Mouse (Mus musculus): ENCODE measurements around the gene Nod1. TPM values are rescaled to one million over a fixed set of nuclear protein-coding genes. Genes with fewer than 3 reads are reported as not detected.

Nod1 gene
- polyA plus RNA-seq, 1 experiment: 18.3 TPM

DNA sequence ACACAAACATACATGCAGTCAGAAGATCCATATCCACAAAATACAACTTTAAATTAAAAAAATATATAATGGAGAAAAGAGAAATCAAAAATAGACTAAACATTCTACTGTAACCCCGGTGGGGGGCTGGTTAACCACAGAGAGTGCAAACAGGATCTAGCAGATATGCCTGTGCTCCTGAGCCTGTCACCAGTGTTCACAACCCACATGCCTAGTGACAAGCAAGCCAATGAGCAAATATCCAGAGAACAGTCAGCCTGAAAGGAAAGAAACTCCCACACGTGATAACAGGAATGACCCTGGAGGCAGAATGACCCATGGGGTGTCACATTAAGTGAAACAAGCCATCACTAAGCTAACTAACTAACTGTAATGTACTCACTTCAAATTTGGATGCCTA lies 35.9 kb downstream of the Nod1 start:
- DNase-seq: no peak
- Histone ChIP-seq H3K4me3 (ENCODE audit: control insufficient read depth, insufficient read depth, low read length) (no peak overlapping the region), H3K27me3 (ENCODE audit: control insufficient read depth, insufficient read depth, low read length) (no peaks in the 10 kb centered on the region), H3K36me3 (ENCODE audit: control insufficient read depth, insufficient read depth, low read length) (no peaks in the 10 kb centered on the region), H3K4me1 (replicated peaks; ENCODE audit: control insufficient read depth, insufficient read depth, low read length) (peaks cover 12% of the 10 kb centered on the region), H3K27ac (ENCODE audit: control insufficient read depth, insufficient read depth, low read length) (no peak overlapping the region)
- no peak for TF ChIP-seq POLR2A (IDR thresholded peaks at IDR 0.05; ENCODE audit: control insufficient read depth, extremely low read depth, insufficient read depth, low read length, poor library complexity)
- TF ChIP-seq CTCF (IDR thresholded peaks at IDR 0.05; ENCODE audit: borderline replicate concordance, control insufficient read depth, extremely low read depth, insufficient read depth, low read length, poor library complexity): no peak
- WGBS: 4% methylated on average over 2 of the region's 2 CpGs

DNA sequence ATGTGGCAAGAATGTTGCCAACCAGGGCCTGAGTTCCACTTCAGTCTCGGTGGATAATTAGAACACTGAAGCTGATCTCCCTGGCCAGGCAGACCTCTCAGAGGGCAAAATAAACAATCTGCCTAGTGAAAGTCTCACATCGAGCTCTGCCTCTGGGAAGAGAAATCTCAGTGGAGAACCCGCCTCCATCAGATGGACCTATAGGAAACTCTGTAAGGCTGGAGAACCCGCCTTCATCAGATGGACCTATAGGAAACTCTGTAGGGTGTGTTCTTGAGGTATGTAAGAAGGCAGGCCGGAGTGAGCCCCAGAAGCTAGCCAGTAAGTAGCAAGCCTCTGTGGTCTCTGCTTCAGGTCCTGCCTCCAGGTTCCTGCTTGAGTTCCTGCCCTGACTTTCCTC lies 37.5 kb downstream of the Nod1 start:
- WGBS: 94% methylated on average over 5 of the region's 5 CpGs
- Histone ChIP-seq H3K36me3 (ENCODE audit: control insufficient read depth, insufficient read depth, low read length) (no peaks in the 10 kb centered on the region), H3K27me3 (ENCODE audit: control insufficient read depth, insufficient read depth, low read length) (no peaks in the 10 kb centered on the region), H3K27ac (ENCODE audit: control insufficient read depth, insufficient read depth, low read length) (no peak overlapping the region), H3K4me3 (ENCODE audit: control insufficient read depth, insufficient read depth, low read length) (no peak overlapping the region), H3K4me1 (replicated peaks; ENCODE audit: control insufficient read depth, insufficient read depth, low read length) (peaks cover 10% of the 10 kb centered on the region)
- DNase-seq: no peak
- TF ChIP-seq POLR2A (IDR thresholded peaks at IDR 0.05; ENCODE audit: control insufficient read depth, extremely low read depth, insufficient read depth, low read length, poor library complexity) (no peak), CTCF (IDR thresholded peaks at IDR 0.05; ENCODE audit: borderline replicate concordance, control insufficient read depth, extremely low read depth, insufficient read depth, low read length, poor library complexity) (no peak)

GRCm38 (mm10) chr6:54934313-54934712 lies 38.1 kb downstream of the Nod1 start:
- Histone ChIP-seq H3K4me1 (replicated peaks; ENCODE audit: control insufficient read depth, insufficient read depth, low read length) (peaks cover 10% of the 10 kb centered on the region), H3K27me3 (ENCODE audit: control insufficient read depth, insufficient read depth, low read length) (no peaks in the 10 kb centered on the region), H3K27ac (ENCODE audit: control insufficient read depth, insufficient read depth, low read length) (no peak overlapping the region), H3K36me3 (ENCODE audit: control insufficient read depth, insufficient read depth, low read length) (no peaks in the 10 kb centered on the region), H3K4me3 (ENCODE audit: control insufficient read depth, insufficient read depth, low read length) (no peak overlapping the region)
- WGBS: 81% methylated on average over 8 of the region's 8 CpGs
- TF ChIP-seq POLR2A (IDR thresholded peaks at IDR 0.05; ENCODE audit: control insufficient read depth, extremely low read depth, insufficient read depth, low read length, poor library complexity) (no peak), CTCF (IDR thresholded peaks at IDR 0.05; ENCODE audit: borderline replicate concordance, control insufficient read depth, extremely low read depth, insufficient read depth, low read length, poor library complexity) (no peak)
- DNase-seq: no peak

DNA sequence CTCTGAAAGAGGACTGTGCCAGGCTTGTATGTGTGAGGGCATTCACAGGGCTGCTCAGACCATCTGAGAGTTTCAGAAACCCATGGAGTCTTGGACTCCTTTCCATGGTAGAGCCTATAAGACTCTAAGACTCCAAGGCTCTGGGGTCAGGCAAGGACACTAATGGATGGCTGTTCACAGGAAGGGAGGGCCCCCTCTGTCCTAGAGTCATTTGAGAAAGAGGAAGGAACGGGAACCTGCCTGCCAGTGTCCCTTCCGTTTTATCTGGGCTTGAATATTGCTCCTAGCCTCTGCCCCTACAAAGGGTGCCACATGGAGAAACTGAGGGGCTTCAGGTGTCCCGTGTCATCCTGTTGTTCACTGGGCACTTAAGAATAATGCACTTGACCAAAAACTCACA lies 38.5 kb downstream of the Nod1 start:
- no peak for DNase-seq
- no peaks in the 10 kb centered on the region for H3K36me3 ChIP-seq (ENCODE audit: control insufficient read depth, insufficient read depth, low read length)
- WGBS: 67% methylated on average over 3 of the region's 3 CpGs
- no peak overlapping the region for H3K27ac ChIP-seq (ENCODE audit: control insufficient read depth, insufficient read depth, low read length)
- H3K4me3 ChIP-seq (ENCODE audit: control insufficient read depth, insufficient read depth, low read length): no peak overlapping the region
- TF ChIP-seq POLR2A (IDR thresholded peaks at IDR 0.05; ENCODE audit: control insufficient read depth, extremely low read depth, insufficient read depth, low read length, poor library complexity): no peak
- no peak for TF ChIP-seq CTCF (IDR thresholded peaks at IDR 0.05; ENCODE audit: borderline replicate concordance, control insufficient read depth, extremely low read depth, insufficient read depth, low read length, poor library complexity)
- no peaks in the 10 kb centered on the region for H3K27me3 ChIP-seq (ENCODE audit: control insufficient read depth, insufficient read depth, low read length)
- peaks cover 10% of the 10 kb centered on the region for H3K4me1 ChIP-seq (replicated peaks; ENCODE audit: control insufficient read depth, insufficient read depth, low read length)

DNA sequence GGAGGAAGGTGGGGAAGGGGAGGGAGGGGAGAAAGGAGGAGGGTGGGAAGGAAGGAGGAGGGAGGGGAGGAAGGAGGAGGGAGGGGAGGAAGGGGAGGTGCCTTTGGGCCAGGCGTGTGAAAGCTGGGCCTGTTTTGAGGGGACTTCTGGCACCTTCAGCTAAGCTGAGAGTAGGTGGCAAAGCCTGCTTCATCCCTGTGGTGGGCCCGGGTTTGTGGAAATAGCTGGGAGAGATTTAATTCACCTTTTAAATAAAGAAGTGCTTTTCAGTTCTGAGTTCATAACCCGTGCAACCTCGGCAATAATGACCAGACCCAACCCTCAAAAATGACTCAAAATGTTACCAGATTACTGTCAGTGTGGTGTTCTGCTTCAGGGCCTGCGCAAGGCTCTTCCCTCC lies 39.2 kb downstream of the Nod1 start:
- Histone ChIP-seq H3K27ac (ENCODE audit: control insufficient read depth, insufficient read depth, low read length) (no peak overlapping the region), H3K4me3 (ENCODE audit: control insufficient read depth, insufficient read depth, low read length) (no peak overlapping the region), H3K4me1 (replicated peaks; ENCODE audit: control insufficient read depth, insufficient read depth, low read length) (peaks cover 10% of the 10 kb centered on the region), H3K36me3 (ENCODE audit: control insufficient read depth, insufficient read depth, low read length) (no peaks in the 10 kb centered on the region), H3K27me3 (ENCODE audit: control insufficient read depth, insufficient read depth, low read length) (no peaks in the 10 kb centered on the region)
- 65% methylated on average over 5 of the region's 5 CpGs for WGBS
- DNase-seq: no peak
- TF ChIP-seq CTCF (IDR thresholded peaks at IDR 0.05; ENCODE audit: borderline replicate concordance, control insufficient read depth, extremely low read depth, insufficient read depth, low read length, poor library complexity): no peak
- no peak for TF ChIP-seq POLR2A (IDR thresholded peaks at IDR 0.05; ENCODE audit: control insufficient read depth, extremely low read depth, insufficient read depth, low read length, poor library complexity)

DNA sequence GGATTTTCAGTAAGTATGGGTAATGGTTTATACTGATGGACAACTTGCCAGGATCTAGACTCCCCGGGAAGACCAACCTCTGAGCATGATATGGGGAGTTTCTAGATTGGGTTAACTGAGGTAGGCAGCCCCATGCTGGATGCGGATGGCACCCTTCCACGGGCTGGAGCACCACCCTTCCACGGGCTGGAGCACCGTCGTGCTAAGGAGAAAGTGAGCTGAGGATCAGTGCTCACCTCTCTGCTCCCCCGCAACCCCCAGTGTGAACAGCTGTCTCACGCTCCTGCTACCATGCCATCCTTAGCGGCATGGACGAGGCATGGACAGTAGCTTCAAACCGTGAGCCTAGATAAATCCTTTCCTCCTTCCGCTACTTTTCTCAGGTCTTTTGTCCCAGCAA lies 39.9 kb downstream of the Nod1 start:
- no peak overlapping the region for H3K4me3 ChIP-seq (ENCODE audit: control insufficient read depth, insufficient read depth, low read length)
- TF ChIP-seq POLR2A (IDR thresholded peaks at IDR 0.05; ENCODE audit: control insufficient read depth, extremely low read depth, insufficient read depth, low read length, poor library complexity) (no peak), CTCF (IDR thresholded peaks at IDR 0.05; ENCODE audit: borderline replicate concordance, control insufficient read depth, extremely low read depth, insufficient read depth, low read length, poor library complexity) (no peak)
- H3K27ac ChIP-seq (ENCODE audit: control insufficient read depth, insufficient read depth, low read length): no peak overlapping the region
- peaks cover 10% of the 10 kb centered on the region for H3K4me1 ChIP-seq (replicated peaks; ENCODE audit: control insufficient read depth, insufficient read depth, low read length)
- H3K36me3 ChIP-seq (ENCODE audit: control insufficient read depth, insufficient read depth, low read length): no peaks in the 10 kb centered on the region
- 96% methylated on average over 12 of the region's 12 CpGs for WGBS
- no peak for DNase-seq
- H3K27me3 ChIP-seq (ENCODE audit: control insufficient read depth, insufficient read depth, low read length): no peaks in the 10 kb centered on the region

DNA sequence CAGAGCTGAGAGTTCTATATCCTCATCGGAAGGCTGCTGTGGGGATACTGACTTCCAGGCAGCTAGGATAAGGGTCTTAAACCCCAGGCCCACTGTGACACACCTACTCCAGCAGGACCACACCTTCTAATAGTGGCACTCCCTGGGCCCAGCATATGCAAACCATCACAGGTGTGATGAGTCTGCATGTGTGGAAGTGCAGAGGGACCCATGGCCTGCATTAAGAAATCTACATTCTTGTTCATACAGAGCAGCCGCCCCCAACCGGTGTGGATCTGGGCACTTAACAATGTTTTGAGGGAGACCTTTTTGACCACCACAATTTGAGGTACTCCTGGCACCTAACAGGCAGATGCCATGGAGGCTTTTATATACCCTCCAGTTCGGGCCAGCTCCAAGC lies 40.8 kb downstream of the Nod1 start:
- peaks cover 10% of the 10 kb centered on the region for H3K4me1 ChIP-seq (replicated peaks; ENCODE audit: control insufficient read depth, insufficient read depth, low read length)
- 97% methylated on average over 4 of the region's 4 CpGs for WGBS
- no peaks in the 10 kb centered on the region for H3K36me3 ChIP-seq (ENCODE audit: control insufficient read depth, insufficient read depth, low read length)
- no peaks in the 10 kb centered on the region for H3K27me3 ChIP-seq (ENCODE audit: control insufficient read depth, insufficient read depth, low read length)
- H3K4me3 ChIP-seq (ENCODE audit: control insufficient read depth, insufficient read depth, low read length): no peak overlapping the region
- no peak for DNase-seq
- no peak overlapping the region for H3K27ac ChIP-seq (ENCODE audit: control insufficient read depth, insufficient read depth, low read length)
- TF ChIP-seq CTCF (IDR thresholded peaks at IDR 0.05; ENCODE audit: borderline replicate concordance, control insufficient read depth, extremely low read depth, insufficient read depth, low read length, poor library complexity) (no peak), POLR2A (IDR thresholded peaks at IDR 0.05; ENCODE audit: control insufficient read depth, extremely low read depth, insufficient read depth, low read length, poor library complexity) (no peak)

Measured in thymus, adult 2 months (tissue).